Mouse (Mus musculus): ENCODE results near the gene Zzz3. TPM values are rescaled to one million over a fixed set of nuclear protein-coding genes. Genes with fewer than 3 reads are reported as not detected.
A peak's percentile ranks its signal among the peaks of the same experiment; 100 is the strongest.

Zzz3 gene
- total and polyA plus RNA-seq, 2 experiments from 2014 or later, result 18.1 to 22.4 TPM

GRCm38 (mm10) chr3:152478599-152479435 is 83.5 kb downstream of the Zzz3 start:
- Histone ChIP-seq H3K4me3 (ENCODE audit: low read depth, low read length) (peak overlapping the region; percentile 42), H3K4me2 (ENCODE audit: low read depth, low read length) (peak overlapping the region; percentile 77), H3K27me3 (ENCODE audit: control insufficient read depth, insufficient read depth, low read length) (no peaks in the 10 kb centered on the region), H3K36me3 (replicated peaks; ENCODE audit: control insufficient read depth, insufficient read depth, low read length) (no peaks in the 10 kb centered on the region), H3K9ac (replicated peaks; ENCODE audit: low read depth, low read length) (peak overlapping the region; percentile 7), H3K4me1 (ENCODE audit: control insufficient read depth, insufficient read depth) (0 out of 2 replicates have a peak, but pooled peaks cover 3% of the 10 kb centered on the region), H3K9me3 (replicated peaks; ENCODE audit: control insufficient read depth, low read length) (no peaks in the 10 kb centered on the region), H3K27ac (ENCODE audit: low read depth) (peak overlapping the region; percentile 62)
- ATAC-seq (ENCODE audit: insufficient read depth, low read depth) (peak; percentile 76), DNase-seq (ENCODE audit: low spot score) (peak; percentile 70)
- 4% methylated on average over 13 of the region's 16 CpGs for WGBS
- TF ChIP-seq EP300 (IDR thresholded peaks at IDR 0.05; ENCODE audit: low read depth), result no peak
- TF ChIP-seq CTCF (IDR thresholded peaks at IDR 0.05; ENCODE audit: low read depth), result no peak

- no peaks in the 10 kb centered on the region for H3K27me3 ChIP-seq (ENCODE audit: control insufficient read depth, insufficient read depth, low read length)
- H3K4me2 ChIP-seq (ENCODE audit: low read depth, low read length), result no peak overlapping the region
- DNase-seq (ENCODE audit: low spot score), result no peak
- no peak overlapping the region for H3K27ac ChIP-seq (ENCODE audit: low read depth)
- H3K9ac ChIP-seq (replicated peaks; ENCODE audit: low read depth, low read length), result no peak overlapping the region
- 92% methylated on average over 6 of the region's 6 CpGs for WGBS
- H3K9me3 ChIP-seq (replicated peaks; ENCODE audit: control insufficient read depth, low read length), result no peaks in the 10 kb centered on the region
- no peak for TF ChIP-seq EP300 (IDR thresholded peaks at IDR 0.05; ENCODE audit: low read depth)
- H3K4me1 ChIP-seq (ENCODE audit: control insufficient read depth, insufficient read depth), result peaks cover 9% of the 10 kb centered on the region; the same call in 1 of the 2 replicates
- no peaks in the 10 kb centered on the region for H3K36me3 ChIP-seq (replicated peaks; ENCODE audit: control insufficient read depth, insufficient read depth, low read length)
- ATAC-seq (ENCODE audit: insufficient read depth, low read depth), result no peak
- H3K4me3 ChIP-seq (ENCODE audit: low read depth, low read length), result no peak overlapping the region
Observed at GRCm38 (mm10) chr3:152480336-152480735, 85.1 kb downstream of the Zzz3 start.

GRCm38 (mm10) chr3:152482182-152482581 is 86.9 kb downstream of the Zzz3 start:
- Histone ChIP-seq H3K4me1 (ENCODE audit: control insufficient read depth, insufficient read depth) (peaks cover 9% of the 10 kb centered on the region; the same call in 1 of the 2 replicates), H3K4me2 (ENCODE audit: low read depth, low read length) (no peak overlapping the region), H3K9me3 (replicated peaks; ENCODE audit: control insufficient read depth, low read length) (no peaks in the 10 kb centered on the region), H3K27ac (ENCODE audit: low read depth) (no peak overlapping the region), H3K9ac (replicated peaks; ENCODE audit: low read depth, low read length) (no peak overlapping the region), H3K36me3 (replicated peaks; ENCODE audit: control insufficient read depth, insufficient read depth, low read length) (no peaks in the 10 kb centered on the region), H3K27me3 (ENCODE audit: control insufficient read depth, insufficient read depth, low read length) (no peaks in the 10 kb centered on the region), H3K4me3 (ENCODE audit: low read depth, low read length) (no peak overlapping the region)
- ATAC-seq (ENCODE audit: insufficient read depth, low read depth) (no peak), DNase-seq (ENCODE audit: low spot score) (no peak)
- no peak for TF ChIP-seq CTCF (IDR thresholded peaks at IDR 0.05; ENCODE audit: low read depth)
- no peak for TF ChIP-seq EP300 (IDR thresholded peaks at IDR 0.05; ENCODE audit: low read depth)
- WGBS, result 88% methylated on average over 8 of the region's 8 CpGs

DNA sequence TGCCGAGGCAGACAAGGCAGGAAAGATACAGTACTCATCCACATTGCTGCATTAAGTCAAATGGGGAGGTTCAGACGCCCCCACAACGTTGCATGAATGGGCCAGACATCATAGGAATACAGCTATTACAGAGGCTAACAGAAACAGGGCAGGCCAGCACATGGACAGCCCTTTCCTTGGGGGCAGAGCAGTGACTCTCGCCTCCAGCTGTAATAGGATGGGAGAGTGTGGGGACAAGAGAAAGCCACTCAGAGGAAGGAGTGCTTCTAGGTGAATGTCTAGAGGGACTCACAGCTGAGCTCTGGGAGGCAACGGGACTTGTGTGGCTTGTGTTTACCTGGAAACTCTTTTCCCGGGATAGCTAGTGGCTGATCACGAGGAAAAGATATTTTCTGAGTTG is 88.5 kb downstream of the Zzz3 start:
- no peak overlapping the region for H3K9ac ChIP-seq (replicated peaks; ENCODE audit: low read depth, low read length)
- peaks cover 6% of the 10 kb centered on the region; the same call in 1 of the 2 replicates for H3K4me1 ChIP-seq (ENCODE audit: control insufficient read depth, insufficient read depth)
- H3K9me3 ChIP-seq (replicated peaks; ENCODE audit: control insufficient read depth, low read length), result no peaks in the 10 kb centered on the region
- no peaks in the 10 kb centered on the region for H3K36me3 ChIP-seq (replicated peaks; ENCODE audit: control insufficient read depth, insufficient read depth, low read length)
- H3K27ac ChIP-seq (ENCODE audit: low read depth), result no peak overlapping the region
- no peak for DNase-seq (ENCODE audit: low spot score)
- TF ChIP-seq CTCF (IDR thresholded peaks at IDR 0.05; ENCODE audit: low read depth), result no peak
- no peak for TF ChIP-seq EP300 (IDR thresholded peaks at IDR 0.05; ENCODE audit: low read depth)
- H3K27me3 ChIP-seq (ENCODE audit: control insufficient read depth, insufficient read depth, low read length), result no peaks in the 10 kb centered on the region
- no peak for ATAC-seq (ENCODE audit: insufficient read depth, low read depth)
- no peak overlapping the region for H3K4me2 ChIP-seq (ENCODE audit: low read depth, low read length)
- no peak overlapping the region for H3K4me3 ChIP-seq (ENCODE audit: low read depth, low read length)
- 44% methylated on average over 7 of the region's 7 CpGs for WGBS

DNA sequence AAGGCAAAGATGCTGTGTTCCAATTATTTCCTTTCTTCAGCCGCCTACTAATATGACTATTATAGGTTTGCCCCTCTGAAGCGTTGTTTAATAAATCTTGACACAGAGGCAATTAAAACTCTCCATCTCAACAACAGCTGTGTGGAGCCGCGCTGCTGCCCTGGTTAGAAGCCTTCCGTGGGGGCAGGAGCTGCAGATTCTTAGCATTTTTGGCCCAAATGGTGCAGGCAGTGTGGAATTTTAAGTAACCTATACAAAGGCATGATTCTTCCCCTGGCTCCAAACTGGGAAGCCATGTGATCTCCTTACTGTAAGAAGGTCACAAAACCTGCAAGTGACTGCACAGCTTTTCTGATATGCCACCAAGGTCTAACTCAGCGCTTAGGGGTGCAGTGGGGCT is 88.9 kb downstream of the Zzz3 start:
- no peak overlapping the region for H3K9ac ChIP-seq (replicated peaks; ENCODE audit: low read depth, low read length)
- WGBS, result 50% methylated on average over 6 of the region's 6 CpGs
- H3K4me3 ChIP-seq (ENCODE audit: low read depth, low read length), result no peak overlapping the region
- H3K36me3 ChIP-seq (replicated peaks; ENCODE audit: control insufficient read depth, insufficient read depth, low read length), result no peaks in the 10 kb centered on the region
- DNase-seq (ENCODE audit: low spot score), result no peak
- ATAC-seq (ENCODE audit: insufficient read depth, low read depth), result peak; percentile 30; the same call in 1 of the 2 replicates
- H3K27ac ChIP-seq (ENCODE audit: low read depth), result no peak overlapping the region
- peaks cover 8% of the 10 kb centered on the region; the same call in 1 of the 2 replicates for H3K4me1 ChIP-seq (ENCODE audit: control insufficient read depth, insufficient read depth)
- no peaks in the 10 kb centered on the region for H3K9me3 ChIP-seq (replicated peaks; ENCODE audit: control insufficient read depth, low read length)
- no peak overlapping the region for H3K4me2 ChIP-seq (ENCODE audit: low read depth, low read length)
- no peak for TF ChIP-seq EP300 (IDR thresholded peaks at IDR 0.05; ENCODE audit: low read depth)
- no peak for TF ChIP-seq CTCF (IDR thresholded peaks at IDR 0.05; ENCODE audit: low read depth)
- H3K27me3 ChIP-seq (ENCODE audit: control insufficient read depth, insufficient read depth, low read length), result no peaks in the 10 kb centered on the region

Measured in heart, postnatal 0 days (tissue).